16 mouse cellular contexts compared by ENCODE assay signal in the genomic region with DNA sequence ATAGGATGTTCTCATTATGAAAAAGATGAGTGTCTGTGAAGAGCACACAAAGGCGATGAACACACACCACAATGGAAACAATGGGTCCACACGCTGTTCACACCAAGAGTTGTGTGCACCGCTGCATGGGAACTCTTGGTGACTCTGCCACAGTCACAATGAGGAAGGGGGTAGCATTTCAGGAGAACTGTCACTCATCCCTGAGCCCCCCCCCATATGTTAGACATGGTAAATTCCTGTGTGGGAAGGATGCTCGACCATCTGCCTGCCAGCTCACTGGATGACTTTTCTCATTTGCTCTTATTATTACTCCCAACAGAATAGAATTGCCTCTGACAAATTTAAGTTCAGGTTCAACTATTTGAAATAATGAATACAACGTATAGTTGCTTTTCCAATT.
"Had no signal": no experiment of that assay in that cellular context is flagged by ENCODE, and none has a peak within 500 bp of the region (broad histone marks: within the 10 kb centered on the region; RNA-seq: fewer than 3 reads in every experiment).

No protein-coding gene starts in this region.

- H3K27me3 ChIP-seq: liver, embryonic 13.5 days; liver, embryonic 15.5 days; lung, embryonic 15.5 days; midbrain, embryonic 12.5 days; neural tube, embryonic 12.5 days; stomach, embryonic 15.5 days had no signal

- H3K9ac ChIP-seq: liver, embryonic 13.5 days; liver, embryonic 15.5 days; liver, postnatal 0 days; lung, embryonic 15.5 days; midbrain, embryonic 12.5 days; neural tube, embryonic 12.5 days; stomach, embryonic 15.5 days had no signal

- H3K4me2 ChIP-seq: liver, embryonic 13.5 days; liver, embryonic 15.5 days; lung, embryonic 15.5 days; midbrain, embryonic 12.5 days; neural tube, embryonic 12.5 days; stomach, embryonic 15.5 days had no signal

- ATAC-seq: liver, postnatal 0 days; lung, postnatal 0 days had no signal

- H3K9me3 ChIP-seq: liver, embryonic 13.5 days; liver, embryonic 15.5 days; lung, embryonic 15.5 days; megakaryocyte, embryonic 14.5 days; midbrain, embryonic 12.5 days; neural tube, embryonic 12.5 days; stomach, embryonic 15.5 days had no signal

- H3K36me3 ChIP-seq: liver, embryonic 13.5 days; liver, embryonic 15.5 days; stomach, embryonic 15.5 days had no signal

- H3K4me3 ChIP-seq: liver, embryonic 13.5 days; liver, embryonic 15.5 days; lung, embryonic 15.5 days; megakaryocyte, embryonic 14.5 days; midbrain, embryonic 12.5 days; neural tube, embryonic 12.5 days; stomach, embryonic 15.5 days had no signal

- H3K27ac ChIP-seq: liver, embryonic 13.5 days; liver, embryonic 15.5 days; lung, embryonic 15.5 days; macrophage; midbrain, embryonic 12.5 days; neural tube, embryonic 12.5 days; stomach, embryonic 15.5 days; stomach, postnatal 0 days had no signal

- DNase-seq: liver, embryonic 13.5 days; liver, postnatal 0 days; lung, adult 2 months; lung, postnatal 14 days; lung, postnatal 36 days; midbrain, embryonic 14.5 days; right cerebral cortex, postnatal 14 days had no signal

- H3K4me1 ChIP-seq: lung, embryonic 15.5 days; megakaryocyte, embryonic 14.5 days; neural tube, embryonic 12.5 days; stomach, embryonic 15.5 days had no signal
